Mouse (Mus musculus): Measurements from ENCODE around the gene Pa2g4. TPM values are rescaled to one million over a fixed set of nuclear protein-coding genes. Genes with fewer than 3 reads are reported as not detected.

The Pa2g4 gene
- polyA plus RNA-seq, 1 experiment, result 127 TPM

DNA sequence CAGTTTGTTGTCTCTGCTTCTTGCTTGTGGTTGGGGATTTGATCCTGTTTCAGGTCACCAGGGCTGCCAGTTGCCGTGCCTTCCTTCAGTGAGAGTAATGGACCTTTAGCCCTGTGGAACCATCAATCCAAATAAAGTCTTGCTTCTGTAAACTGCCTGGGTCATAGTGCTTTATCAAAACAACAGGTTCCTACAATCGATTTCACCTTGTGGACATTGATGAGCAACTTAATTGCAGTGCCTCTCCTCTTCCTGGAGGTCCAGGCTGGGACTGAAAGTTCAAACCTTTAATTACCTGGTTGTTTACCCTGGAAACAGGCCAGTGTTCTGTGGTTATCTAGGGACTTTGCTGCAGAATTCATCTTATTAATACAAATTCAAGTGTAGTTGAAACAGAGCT, 32.7 kb upstream of the Pa2g4 start:
- no peak for TF ChIP-seq POLR2AphosphoS2 (IDR thresholded peaks at IDR 0.05; ENCODE audit: insufficient read length, low read depth)
- TF ChIP-seq TCF3 (IDR thresholded peaks at IDR 0.05; ENCODE audit: insufficient read length, low read depth), result no peak
- TF ChIP-seq MYOD1 (IDR thresholded peaks at IDR 0.05; ENCODE audit: control insufficient read depth in 1 of 3, insufficient read length in 2 of 3, low read depth in 2 of 3), result no peak
- no peak for TF ChIP-seq POLR2A (IDR thresholded peaks at IDR 0.05; ENCODE audit: insufficient read length, low read depth)
- no peak for TF ChIP-seq CEBPB (IDR thresholded peaks at IDR 0.05; ENCODE audit: insufficient read depth, poor library complexity, severe bottlenecking)
- no peak for TF ChIP-seq E2F4 (IDR thresholded peaks at IDR 0.05; ENCODE audit: insufficient read depth)
- TF ChIP-seq USF1 (IDR thresholded peaks at IDR 0.05; ENCODE audit: low read depth), result no peak
- no peak for TF ChIP-seq TCF12 (IDR thresholded peaks at IDR 0.05; ENCODE audit: insufficient read depth, poor library complexity, severe bottlenecking)
- Histone ChIP-seq H3K79me2 (ENCODE audit: control insufficient read depth, insufficient read depth) (no peaks in the 10 kb centered on the region), H3K36me3 (ENCODE audit: control insufficient read depth, insufficient read depth) (no peaks in the 10 kb centered on the region), H3ac (ENCODE audit: control insufficient read depth, insufficient read length) (no peak overlapping the region), H3K4me2 (ENCODE audit: low read depth) (no peak overlapping the region), H3K27me3 (ENCODE audit: control insufficient read depth, insufficient read depth, insufficient read length) (no peaks in the 10 kb centered on the region), H3K4me3 (no peak overlapping the region)

DNA sequence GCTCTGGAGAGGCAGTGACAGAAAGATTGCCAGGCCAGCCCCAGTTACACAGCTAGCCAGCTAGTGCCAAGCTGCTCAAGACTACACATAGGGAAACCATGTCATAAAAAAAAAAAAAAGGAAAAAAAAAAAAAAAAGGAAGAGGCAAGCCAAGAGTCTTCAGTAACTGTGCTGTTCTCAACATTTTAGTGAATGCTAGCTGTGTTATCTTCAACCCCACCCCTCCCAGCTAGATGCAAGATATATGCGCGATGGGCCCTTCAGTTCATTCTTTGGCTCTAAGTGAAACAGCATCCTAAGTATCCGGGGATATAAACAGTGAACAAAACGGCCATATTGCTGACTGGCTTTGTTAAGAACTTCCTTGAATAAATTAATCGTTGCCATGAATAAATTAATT, 27.0 kb upstream of the Pa2g4 start:
- no peak overlapping the region for H3ac ChIP-seq (ENCODE audit: control insufficient read depth, insufficient read length)
- H3K4me3 ChIP-seq, result no peak overlapping the region
- TF ChIP-seq TCF12 (IDR thresholded peaks at IDR 0.05; ENCODE audit: insufficient read depth, poor library complexity, severe bottlenecking) (no peak), CEBPB (IDR thresholded peaks at IDR 0.05; ENCODE audit: insufficient read depth, poor library complexity, severe bottlenecking) (no peak), SRF (IDR thresholded peaks at IDR 0.05; ENCODE audit: control insufficient read depth, insufficient read length, low read depth) (no peak), USF1 (IDR thresholded peaks at IDR 0.05; ENCODE audit: low read depth) (no peak), REST (IDR thresholded peaks at IDR 0.05; ENCODE audit: insufficient read depth, insufficient read length) (no peak), POLR2A (IDR thresholded peaks at IDR 0.05; ENCODE audit: insufficient read length, low read depth) (no peak), POLR2AphosphoS2 (IDR thresholded peaks at IDR 0.05; ENCODE audit: insufficient read length, low read depth) (no peak), MAX (IDR thresholded peaks at IDR 0.05; ENCODE audit: low read depth) (no peak), TCF3 (IDR thresholded peaks at IDR 0.05; ENCODE audit: insufficient read length, low read depth) (no peak), MYOD1 (IDR thresholded peaks at IDR 0.05; ENCODE audit: control insufficient read depth in 1 of 3, insufficient read length in 2 of 3, low read depth in 2 of 3) (no peak), MYOG (IDR thresholded peaks at IDR 0.05; ENCODE audit: control insufficient read depth in 1 of 3, insufficient read depth in 1 of 3, insufficient read length in 2 of 3, low read depth in 2 of 3) (no peak), E2F4 (IDR thresholded peaks at IDR 0.05; ENCODE audit: insufficient read depth) (no peak)
- H3K79me2 ChIP-seq (ENCODE audit: control insufficient read depth, insufficient read depth), result no peaks in the 10 kb centered on the region
- H3K36me3 ChIP-seq (ENCODE audit: control insufficient read depth, insufficient read depth), result no peaks in the 10 kb centered on the region
- H3K4me2 ChIP-seq (ENCODE audit: low read depth), result no peak overlapping the region
- no peaks in the 10 kb centered on the region for H3K27me3 ChIP-seq (ENCODE audit: control insufficient read depth, insufficient read depth, insufficient read length)

DNA sequence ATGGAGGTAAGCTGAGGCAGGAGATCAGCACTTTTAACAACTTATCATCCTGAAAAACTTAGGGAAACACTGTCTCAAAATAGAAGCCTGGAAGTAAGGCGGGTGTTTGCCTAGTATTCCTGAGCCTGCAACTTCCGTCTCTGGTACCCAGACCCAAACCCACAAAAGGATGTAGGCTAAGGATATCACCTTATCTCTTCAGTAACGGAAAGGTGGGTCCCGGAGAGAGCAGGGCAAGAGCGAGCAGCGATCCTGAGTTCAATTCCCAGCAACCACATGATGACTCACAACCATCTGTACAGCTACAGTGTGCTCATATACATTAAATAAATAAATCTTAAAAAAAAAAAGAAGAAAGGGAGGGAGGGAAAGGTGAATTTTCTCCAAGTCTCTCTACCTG, 25.6 kb upstream of the Pa2g4 start:
- H3K27me3 ChIP-seq (ENCODE audit: control insufficient read depth, insufficient read depth, insufficient read length), result no peaks in the 10 kb centered on the region
- no peaks in the 10 kb centered on the region for H3K36me3 ChIP-seq (ENCODE audit: control insufficient read depth, insufficient read depth)
- TF ChIP-seq USF1 (IDR thresholded peaks at IDR 0.05; ENCODE audit: low read depth) (no peak), TCF12 (IDR thresholded peaks at IDR 0.05; ENCODE audit: insufficient read depth, poor library complexity, severe bottlenecking) (no peak), CEBPB (IDR thresholded peaks at IDR 0.05; ENCODE audit: insufficient read depth, poor library complexity, severe bottlenecking) (no peak), MYOG (IDR thresholded peaks at IDR 0.05; ENCODE audit: control insufficient read depth in 1 of 3, insufficient read depth in 1 of 3, insufficient read length in 2 of 3, low read depth in 2 of 3) (no peak), E2F4 (IDR thresholded peaks at IDR 0.05; ENCODE audit: insufficient read depth) (no peak), TCF3 (IDR thresholded peaks at IDR 0.05; ENCODE audit: insufficient read length, low read depth) (no peak), REST (IDR thresholded peaks at IDR 0.05; ENCODE audit: insufficient read depth, insufficient read length) (no peak), SRF (IDR thresholded peaks at IDR 0.05; ENCODE audit: control insufficient read depth, insufficient read length, low read depth) (no peak), POLR2AphosphoS2 (IDR thresholded peaks at IDR 0.05; ENCODE audit: insufficient read length, low read depth) (no peak), MAX (IDR thresholded peaks at IDR 0.05; ENCODE audit: low read depth) (no peak), MYOD1 (IDR thresholded peaks at IDR 0.05; ENCODE audit: control insufficient read depth in 1 of 3, insufficient read length in 2 of 3, low read depth in 2 of 3) (no peak), POLR2A (IDR thresholded peaks at IDR 0.05; ENCODE audit: insufficient read length, low read depth) (no peak)
- H3ac ChIP-seq (ENCODE audit: control insufficient read depth, insufficient read length), result no peak overlapping the region
- no peak overlapping the region for H3K4me2 ChIP-seq (ENCODE audit: low read depth)
- no peak overlapping the region for H3K4me3 ChIP-seq
- H3K79me2 ChIP-seq (ENCODE audit: control insufficient read depth, insufficient read depth), result peaks cover under 1% of the 10 kb centered on the region

DNA sequence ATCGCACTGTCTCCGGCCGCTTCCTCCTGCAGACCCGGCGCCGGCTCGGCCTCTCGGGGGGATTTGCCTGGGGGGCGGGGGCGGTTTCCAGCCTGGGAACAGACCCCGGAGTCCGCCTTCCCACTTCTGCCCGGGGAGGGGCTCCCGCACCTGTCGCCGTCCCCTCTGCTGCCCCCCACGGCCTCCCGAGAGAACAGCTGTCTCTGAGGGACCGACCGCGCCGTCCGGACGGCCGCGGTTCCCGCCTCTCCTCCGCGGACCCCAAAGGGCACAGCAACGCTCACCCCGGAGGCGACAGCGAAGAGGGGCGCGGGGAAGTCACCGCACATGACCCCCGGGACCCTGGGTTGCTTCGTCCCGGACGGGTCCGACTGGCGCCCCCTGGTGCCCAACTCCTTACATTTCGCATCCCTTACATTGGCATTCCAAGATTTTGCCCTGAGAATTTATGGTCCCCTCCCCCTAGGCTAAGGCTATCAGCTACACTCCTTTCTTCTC, 24.5 kb upstream of the Pa2g4 start:
- Histone ChIP-seq H3K36me3 (ENCODE audit: control insufficient read depth, insufficient read depth) (no peaks in the 10 kb centered on the region), H3K79me2 (ENCODE audit: control insufficient read depth, insufficient read depth) (peaks cover 3% of the 10 kb centered on the region), H3K27me3 (ENCODE audit: control insufficient read depth, insufficient read depth, insufficient read length) (no peaks in the 10 kb centered on the region), H3ac (ENCODE audit: control insufficient read depth, insufficient read length) (peak overlapping the region; percentile 11), H3K4me3 (peak overlapping the region; percentile 62), H3K4me2 (ENCODE audit: low read depth) (peak overlapping the region; percentile 86)
- TF ChIP-seq USF1 (IDR thresholded peaks at IDR 0.05; ENCODE audit: low read depth), result no peak
- TF ChIP-seq TCF3 (IDR thresholded peaks at IDR 0.05; ENCODE audit: insufficient read length, low read depth), result peak; percentile 26
- peak in 2 of 3 experiments; percentile 93 to 94 for TF ChIP-seq MYOD1 (IDR thresholded peaks at IDR 0.05; ENCODE audit: control insufficient read depth in 1 of 3, insufficient read length in 2 of 3, low read depth in 2 of 3)
- peak; percentile 39 to 96 (median 95) for TF ChIP-seq MYOG (IDR thresholded peaks at IDR 0.05; ENCODE audit: control insufficient read depth in 1 of 3, insufficient read depth in 1 of 3, insufficient read length in 2 of 3, low read depth in 2 of 3)
- TF ChIP-seq POLR2A (IDR thresholded peaks at IDR 0.05; ENCODE audit: insufficient read length, low read depth), result peak; percentile 29
- no peak for TF ChIP-seq E2F4 (IDR thresholded peaks at IDR 0.05; ENCODE audit: insufficient read depth)
- TF ChIP-seq CEBPB (IDR thresholded peaks at IDR 0.05; ENCODE audit: insufficient read depth, poor library complexity, severe bottlenecking), result no peak
- peak; percentile 35 for TF ChIP-seq TCF12 (IDR thresholded peaks at IDR 0.05; ENCODE audit: insufficient read depth, poor library complexity, severe bottlenecking)

All from myocyte (in vitro differentiated cells).